In genomic region chr3:88834951-88835491, GRCm38 (mm10) we compare ENCODE assay signal across 8 mouse cellular contexts. TPM values are rescaled to one million over a fixed set of nuclear protein-coding genes. Genes with fewer than 3 reads are reported as not detected.
DNase-seq lines count a peak whose midpoint lies in the region; ATAC-seq and TF ChIP-seq lines count a peak whose summit lies in the region.
"Not testable (repeated sequence)": the region's sequence is repeated elsewhere in the genome, so short reads cannot be mapped to it uniquely, and the experiment has no call there.

Gene Gon4l, plus strand, starts transcription at chr3:88835231.

- H3K9ac ChIP-seq in hindbrain, embryonic 15.5 days: 0 out of 2 replicates have a peak within 1 kb of the TSS, but pooled peaks have one; percentile 29
- not testable (repeated sequence) for H3K9ac ChIP-seq in lung, postnatal 0 days (replicated peaks; ENCODE audit: low read depth)

- not testable (repeated sequence) for TF ChIP-seq EP300 in lung, postnatal 0 days (IDR thresholded peaks at IDR 0.05)

- H3K4me1 ChIP-seq in cortical plate, adult 2 months (ENCODE audit: control insufficient read depth, insufficient read depth, low read length); hindbrain, embryonic 15.5 days (replicated peaks); lung, postnatal 0 days (ENCODE audit: insufficient read depth, low read depth, low read length): not testable (repeated sequence)

- not testable (repeated sequence) for H3K36me3 ChIP-seq in hindbrain, embryonic 15.5 days; lung, postnatal 0 days (ENCODE audit: insufficient read depth, low read length)

- peak within 1 kb of the TSS; percentile 53 for H3K4me2 ChIP-seq in hindbrain, embryonic 15.5 days
- peak within 1 kb of the TSS; percentile 34 for H3K4me2 ChIP-seq in lung, postnatal 0 days (replicated peaks; ENCODE audit: low read depth, low read length)

- ATAC-seq in hindbrain, embryonic 15.5 days (ENCODE audit: low FRiP score, low read depth): peak; percentile 66
- ATAC-seq in lung, postnatal 0 days: peak; percentile 81

- H3K9me3 ChIP-seq in hindbrain, embryonic 15.5 days; lung, postnatal 0 days (ENCODE audit: low read length): not testable (repeated sequence)

- not testable (repeated sequence) for H3K27me3 ChIP-seq in hindbrain, embryonic 15.5 days; lung, postnatal 0 days (replicated peaks; ENCODE audit: insufficient read depth, low read length)

- H3K4me3 ChIP-seq in cortical plate, adult 2 months (ENCODE audit: insufficient read depth, low read length): peak within 1 kb of the TSS; percentile 56
- peak within 1 kb of the TSS; percentile 40 for H3K4me3 ChIP-seq in hindbrain, embryonic 15.5 days
- peak within 1 kb of the TSS; percentile 25 for H3K4me3 ChIP-seq in lung, postnatal 0 days (ENCODE audit: low read depth, low read length)

- peak; percentile 59 for DNase-seq in adipocyte (ENCODE audit: low spot score)
- DNase-seq in gastrocnemius, postnatal 10 days; layer of hippocampus, postnatal 25 days (ENCODE audit: extremely low spot score in 1 of 2, low spot score in 1 of 2): not testable (repeated sequence)
- peak; percentile 64 for DNase-seq in lung, postnatal 0 days (ENCODE audit: low spot score)
- peak; percentile 18 for DNase-seq in ovary, postnatal 14 days (ENCODE audit: low spot score)
- peak; percentile 7 for DNase-seq in urinary bladder, postnatal 14 days (ENCODE audit: low spot score)

- WGBS in hindbrain, embryonic 15.5 days: 2% methylated on average over 31 of the region's 39 CpGs
- WGBS in lung, postnatal 0 days: 5% methylated on average over 18 of the region's 39 CpGs

- not testable (repeated sequence) for TF ChIP-seq POLR2A in cortical plate, adult 2 months (IDR thresholded peaks at IDR 0.05; ENCODE audit: extremely low read depth, insufficient read depth, low read length)

- peak within 1 kb of the TSS; percentile 62 for H3K27ac ChIP-seq in cortical plate, adult 2 months (ENCODE audit: insufficient read depth, low read length)
- peak within 1 kb of the TSS; percentile 85 for H3K27ac ChIP-seq in hindbrain, embryonic 15.5 days (replicated peaks)
- not testable (repeated sequence) for H3K27ac ChIP-seq in lung, postnatal 0 days (ENCODE audit: low read length)

- TF ChIP-seq CTCF in cortical plate, adult 2 months (IDR thresholded peaks at IDR 0.05; ENCODE audit: extremely low read depth, insufficient read depth, low read length); lung, postnatal 0 days (IDR thresholded peaks at IDR 0.05): not testable (repeated sequence)

RNA-seq across cellular contexts. Expression of gene Gon4l, which starts in this region (rescaled TPM):
- 30.1 and 33.9 TPM in 2 replicates for polyA plus RNA-seq in cortical plate, adult 2 months (2012; rRNA removed)
- 10 to 100 TPM; 13.9 to 19.6 TPM for total RNA-seq in gastrocnemius, postnatal 10 days (2021)
- 13.2 and 13.5 TPM in 2 replicates for polyA plus RNA-seq in hindbrain, embryonic 15.5 days (2015; fragmentation: Nextera tagmentation; extraction: Ambion mirVana)
- 10 to 100 TPM; 39.8 to 46.4 TPM for total RNA-seq in layer of hippocampus, postnatal 25 days (2021)
- 4.6 and 5.0 TPM in 2 replicates for polyA plus RNA-seq in lung, postnatal 0 days (2015; fragmentation: Nextera tagmentation; extraction: Ambion mirVana)
